15 mouse cellular contexts compared by ENCODE assay signal in genomic region chr8:125920281-125920680, GRCm38 (mm10). TPM values are rescaled to one million over a fixed set of nuclear protein-coding genes. Genes with fewer than 3 reads are reported as not detected.
DNase-seq lines count a peak whose midpoint lies in the region; ATAC-seq lines count a peak whose summit lies in the region.
"Had no signal": no experiment of that assay in that cellular context is flagged by ENCODE, and none has a peak within 500 bp of the region (broad histone marks: within the 10 kb centered on the region; RNA-seq: fewer than 3 reads in every experiment).

No protein-coding gene starts in this region.

- ATAC-seq in kidney, embryonic 14.5 days (ENCODE audit: low FRiP score, low TSS enrichment): 0 out of 2 replicates have a peak, but pooled peaks have one; percentile 7
- 0 out of 2 replicates have a peak, but pooled peaks have one; percentile 36 for ATAC-seq in neural tube, embryonic 13.5 days (ENCODE audit: low read depth)
- ATAC-seq in forebrain, embryonic 16.5 days: peak; percentile 85

- peaks cover 20% of the 10 kb centered on the region for H3K4me1 ChIP-seq in kidney, embryonic 14.5 days (ENCODE audit: control insufficient read depth, insufficient read depth, low read length)
- no peaks in the 10 kb centered on the region for H3K4me1 ChIP-seq in neural tube, embryonic 13.5 days (replicated peaks)
- peaks cover 9% of the 10 kb centered on the region for H3K4me1 ChIP-seq in forebrain, embryonic 16.5 days (replicated peaks; ENCODE audit: control insufficient read depth, insufficient read depth, low read length)
- H3K4me1 ChIP-seq: hindbrain, embryonic 12.5 days; liver, embryonic 15.5 days; stomach, embryonic 15.5 days had no signal

- no peak overlapping the region for H3K4me3 ChIP-seq in kidney, embryonic 14.5 days (ENCODE audit: low read length)
- no peak overlapping the region for H3K4me3 ChIP-seq in neural tube, embryonic 13.5 days
- no peak overlapping the region for H3K4me3 ChIP-seq in forebrain, embryonic 16.5 days (replicated peaks; ENCODE audit: low read length)
- H3K4me3 ChIP-seq: embryonic facial prominence, embryonic 15.5 days; hindbrain, embryonic 12.5 days; liver, embryonic 15.5 days; myocyte; stomach, embryonic 15.5 days had no signal

- no peaks in the 10 kb centered on the region for H3K27me3 ChIP-seq in kidney, embryonic 14.5 days (ENCODE audit: control insufficient read depth, insufficient read depth, low read length)
- H3K27me3 ChIP-seq in neural tube, embryonic 13.5 days: peaks cover 13% of the 10 kb centered on the region; the same call in 1 of the 2 replicates
- H3K27me3 ChIP-seq in forebrain, embryonic 16.5 days (replicated peaks; ENCODE audit: control insufficient read depth, insufficient read depth, low read length): no peaks in the 10 kb centered on the region
- H3K27me3 ChIP-seq: liver, embryonic 15.5 days; stomach, embryonic 15.5 days had no signal

- H3K9me3 ChIP-seq in kidney, embryonic 14.5 days (ENCODE audit: control insufficient read depth, low read length): no peaks in the 10 kb centered on the region
- H3K9me3 ChIP-seq in neural tube, embryonic 13.5 days: no peaks in the 10 kb centered on the region
- H3K9me3 ChIP-seq in forebrain, embryonic 16.5 days (ENCODE audit: control insufficient read depth, low read length): no peaks in the 10 kb centered on the region
- H3K9me3 ChIP-seq: embryonic facial prominence, embryonic 15.5 days; hindbrain, embryonic 12.5 days; liver, embryonic 15.5 days; stomach, embryonic 15.5 days had no signal

- H3K27ac ChIP-seq in kidney, embryonic 14.5 days (ENCODE audit: low read depth, low read length): peak overlapping the region; percentile 77
- no peak overlapping the region for H3K27ac ChIP-seq in neural tube, embryonic 13.5 days (replicated peaks)
- H3K27ac ChIP-seq in forebrain, embryonic 16.5 days (ENCODE audit: low read length): no peak overlapping the region
- H3K27ac ChIP-seq: embryonic facial prominence, embryonic 15.5 days; hindbrain, embryonic 12.5 days; liver, embryonic 15.5 days; stomach, embryonic 15.5 days had no signal

- no peak overlapping the region for H3K9ac ChIP-seq in kidney, embryonic 14.5 days (ENCODE audit: low read depth, low read length)
- no peak overlapping the region for H3K9ac ChIP-seq in neural tube, embryonic 13.5 days
- H3K9ac ChIP-seq in forebrain, embryonic 16.5 days (replicated peaks; ENCODE audit: low read depth, low read length): no peak overlapping the region
- H3K9ac ChIP-seq: embryonic facial prominence, embryonic 15.5 days; hindbrain, embryonic 12.5 days; liver, embryonic 15.5 days; stomach, embryonic 15.5 days had no signal

- WGBS in kidney, embryonic 14.5 days: 77% methylated on average over 10 of the region's 10 CpGs
- 67% methylated on average over 10 of the region's 10 CpGs for WGBS in neural tube, embryonic 13.5 days
- WGBS in forebrain, embryonic 16.5 days: 52% methylated on average over 10 of the region's 10 CpGs

- no peaks in the 10 kb centered on the region for H3K36me3 ChIP-seq in kidney, embryonic 14.5 days (ENCODE audit: control insufficient read depth, insufficient read depth, low read length)
- H3K36me3 ChIP-seq in neural tube, embryonic 13.5 days: no peaks in the 10 kb centered on the region
- H3K36me3 ChIP-seq in forebrain, embryonic 16.5 days (ENCODE audit: control insufficient read depth, insufficient read depth): no peaks in the 10 kb centered on the region
- H3K36me3 ChIP-seq: embryonic facial prominence, embryonic 15.5 days; hindbrain, embryonic 12.5 days; liver, embryonic 15.5 days; stomach, embryonic 15.5 days had no signal

- no peak for DNase-seq in kidney, postnatal 36 days
- DNase-seq in neural tube, embryonic 10.5 days (ENCODE audit: extremely low spot score, low spot score): no peak
- peak; percentile 28 for DNase-seq in mesoderm, embryonic 11.5 days (ENCODE audit: low read depth, low spot score)
- no peak for DNase-seq in left cerebral cortex, adult 9 months (ENCODE audit: low spot score in 2 of 2)
- no peak for DNase-seq in liver
- DNase-seq: cerebellum, adult 11-12 months; thymus, postnatal 25 days had no signal

- H3K4me2 ChIP-seq in kidney, embryonic 14.5 days (replicated peaks; ENCODE audit: low read depth, low read length): no peak overlapping the region
- no peak overlapping the region for H3K4me2 ChIP-seq in neural tube, embryonic 13.5 days
- no peak overlapping the region for H3K4me2 ChIP-seq in forebrain, embryonic 16.5 days (ENCODE audit: low read length)
- H3K4me2 ChIP-seq: embryonic facial prominence, embryonic 15.5 days; hindbrain, embryonic 12.5 days; liver, embryonic 15.5 days; stomach, embryonic 15.5 days had no signal

RNA-seq across cellular contexts. Expression of gene Map3k21, which starts 10.0 kb away (rescaled TPM):
- 4.3 and 5.8 TPM in 2 replicates for polyA plus RNA-seq in kidney, embryonic 14.5 days (2014; fragmentation: Nextera tagmentation; extraction: Ambion mirVana)
- 0.18 and 0.24 TPM in 2 replicates for polyA plus RNA-seq in neural tube, embryonic 13.5 days (2015; fragmentation: Nextera tagmentation; extraction: Ambion mirVana)
- polyA plus RNA-seq in forebrain, embryonic 16.5 days (2015; fragmentation: Nextera tagmentation; extraction: Ambion mirVana): 0.40 and 0.49 TPM in 2 replicates
- polyA plus RNA-seq: myocyte had no signal

RNA-seq across cellular contexts. Expression of gene Pcnx2, which starts 22.2 kb away (rescaled TPM):
- 0.15 and 0.19 TPM in 2 replicates for polyA plus RNA-seq in kidney, embryonic 14.5 days (2014; fragmentation: Nextera tagmentation; extraction: Ambion mirVana)
- polyA plus RNA-seq in neural tube, embryonic 13.5 days (2015; fragmentation: Nextera tagmentation; extraction: Ambion mirVana): 2.8 and 3.7 TPM in 2 replicates
- polyA plus RNA-seq in forebrain, embryonic 16.5 days (2015; fragmentation: Nextera tagmentation; extraction: Ambion mirVana): 3.1 and 5.6 TPM in 2 replicates

Comparison
In these comparisons a context has a peak if more than half of its experiments do, and no peak if none do; other contexts are left out.
1. ATAC-seq: peak in every context shown above with its lines; median percentile 85 in forebrain, embryonic 16.5 days; 36 in neural tube, embryonic 13.5 days; 7 in kidney, embryonic 14.5 days.